ENCODE assay signal across 7 mouse cellular contexts in genomic region chr6:87887594-87888233, GRCm38 (mm10). TPM values are rescaled to one million over a fixed set of nuclear protein-coding genes. Genes with fewer than 3 reads are reported as not detected.
DNase-seq lines count a peak whose midpoint lies in the region; ATAC-seq lines count a peak whose summit lies in the region.

TSS of gene Copg1 (plus strand) at chr6:87887814.

- peak; percentile 100 for DNase-seq in adrenal gland, adult 2 months
- DNase-seq in embryo, embryonic 11.5 days (ENCODE audit: low read depth, low spot score): peak; percentile 99
- DNase-seq in gastrocnemius, postnatal 36 days: peak; percentile 100
- peak; percentile 100 for DNase-seq in left cerebral cortex, postnatal 25 days (ENCODE audit: low spot score in 2 of 2)
- DNase-seq in midbrain, embryonic 10.5 days (ENCODE audit: low spot score): peak; percentile 100
- peak; percentile 100 for DNase-seq in right cerebral cortex, postnatal 4 days

- no peaks in the 10 kb centered on the region for H3K27me3 ChIP-seq in intestine, embryonic 15.5 days (replicated peaks)
- H3K27me3 ChIP-seq in midbrain, embryonic 10.5 days (ENCODE audit: low read depth, poor library complexity, severe bottlenecking): no peaks in the 10 kb centered on the region

- peak; percentile 97 for ATAC-seq in intestine, embryonic 15.5 days

- H3K4me2 ChIP-seq in intestine, embryonic 15.5 days (replicated peaks): peak within 1 kb of the TSS; percentile 66

- H3K4me1 ChIP-seq in intestine, embryonic 15.5 days (replicated peaks): peaks cover 12% of the 10 kb centered on the region
- peaks cover 11% of the 10 kb centered on the region for H3K4me1 ChIP-seq in midbrain, embryonic 10.5 days

- intact Hi-C loops in gastrocnemius, postnatal 36 days (cut with DNase I): loop anchor here (5.0 kb wide), 1 partner anchor 45 kb away; no protein-coding TSS in a partner anchor
- intact Hi-C loops in left cerebral cortex, postnatal 25 days (cut with DNase I): loop anchor here (1.0 to 2.0 kb wide), 2 partner anchors 36 to 49 kb away; partner anchors contain the start of genes Cnbp and Isy1

- H3K36me3 ChIP-seq in intestine, embryonic 15.5 days: peaks cover 24% of the 10 kb centered on the region
- peaks cover 38% of the 10 kb centered on the region for H3K36me3 ChIP-seq in midbrain, embryonic 10.5 days

- peak within 1 kb of the TSS; percentile 89 for H3K27ac ChIP-seq in intestine, embryonic 15.5 days
- H3K27ac ChIP-seq in midbrain, embryonic 10.5 days (replicated peaks): peak within 1 kb of the TSS; percentile 89

- peak within 1 kb of the TSS; percentile 87 for H3K9ac ChIP-seq in intestine, embryonic 15.5 days

- under 1% methylated on average over 31 of the region's 31 CpGs for WGBS in intestine, embryonic 15.5 days
- whole genome bisulfite sequencing in midbrain, embryonic 10.5 days: under 1% methylated on average over 31 of the region's 31 CpGs

- H3K4me3 ChIP-seq in intestine, embryonic 15.5 days (replicated peaks): peak within 1 kb of the TSS; percentile 76
- peak within 1 kb of the TSS; percentile 74 for H3K4me3 ChIP-seq in midbrain, embryonic 10.5 days

- H3K9me3 ChIP-seq in intestine, embryonic 15.5 days: no peaks in the 10 kb centered on the region
- H3K9me3 ChIP-seq in midbrain, embryonic 10.5 days (replicated peaks): no peaks in the 10 kb centered on the region

RNA-seq across cellular contexts. Expression of gene Copg1, which starts in this region (rescaled TPM):
- 100 to 1,000 TPM; 102 to 104 TPM for total RNA-seq in adrenal gland, adult 2 months (2021)
- 26.0 and 41.0 TPM in 2 replicates for polyA plus RNA-seq in adrenal gland, adult 2 months (2012; rRNA removed)
- total RNA-seq in gastrocnemius, postnatal 36 days (2021): 10 to 100 TPM; 28.6 to 28.7 TPM
- polyA plus RNA-seq in intestine, embryonic 15.5 days (2015; fragmentation: Nextera tagmentation; extraction: Ambion mirVana): 154 and 161 TPM in 2 replicates
- total RNA-seq in left cerebral cortex, postnatal 25 days (2021): 100 to 1,000 TPM; 212 to 218 TPM
- polyA plus RNA-seq in midbrain, embryonic 10.5 days (2016; fragmentation: Nextera tagmentation; extraction: Ambion mirVana): 150 and 157 TPM in 2 replicates

Comparison
In these comparisons a context has a peak if more than half of its experiments do, and no peak if none do; other contexts are left out.
1. Peak in every context shown above with its lines: DNase-seq, ATAC-seq, H3K4me3 ChIP-seq and H3K27ac ChIP-seq.